19 mouse cellular contexts compared by ENCODE assay signal in the genomic region with DNA sequence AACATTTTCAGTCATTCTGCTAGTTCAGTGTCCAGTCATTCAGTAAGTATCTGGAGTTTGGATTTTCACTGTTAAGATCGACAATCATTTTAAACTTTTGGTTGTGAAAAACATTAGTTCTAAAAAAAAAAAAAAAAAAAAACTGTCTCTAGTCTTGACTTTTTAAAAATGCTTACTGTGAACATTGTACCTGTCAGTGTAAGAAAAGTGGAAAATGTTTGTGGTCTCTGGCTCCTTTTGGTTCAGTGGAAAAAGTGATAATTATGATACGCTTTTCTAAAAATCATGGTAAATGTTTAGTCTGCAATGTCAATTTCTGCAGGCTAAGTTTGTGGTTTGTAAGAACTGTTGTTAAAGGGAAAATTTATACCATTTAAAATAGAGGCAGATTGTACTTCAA.
DNase-seq lines count a peak whose midpoint lies in the region; ATAC-seq lines count a peak whose summit lies in the region.
"Had no signal": no experiment of that assay in that cellular context is flagged by ENCODE, and none has a peak within 500 bp of the region (broad histone marks: within the 10 kb centered on the region; RNA-seq: fewer than 3 reads in every experiment).

No protein-coding gene starts in this region.

- no peaks in the 10 kb centered on the region for H3K27me3 ChIP-seq in midbrain, embryonic 13.5 days
- H3K27me3 ChIP-seq: embryonic facial prominence, embryonic 12.5 days; forebrain, embryonic 13.5 days; forebrain, embryonic 15.5 days had no signal

- H3K36me3 ChIP-seq in midbrain, embryonic 13.5 days = peaks cover 15% of the 10 kb centered on the region
- H3K36me3 ChIP-seq: forebrain, embryonic 15.5 days had no signal

- H3K4me2 ChIP-seq in midbrain, embryonic 13.5 days (replicated peaks) = no peak overlapping the region
- H3K4me2 ChIP-seq: embryonic facial prominence, embryonic 12.5 days; forebrain, embryonic 13.5 days; forebrain, embryonic 15.5 days had no signal

- H3K9me3 ChIP-seq in midbrain, embryonic 13.5 days = no peaks in the 10 kb centered on the region
- H3K9me3 ChIP-seq: embryonic facial prominence, embryonic 10.5 days; embryonic facial prominence, embryonic 12.5 days; forebrain, embryonic 13.5 days; forebrain, embryonic 15.5 days; G1E had no signal

- DNase-seq in CD4-positive helper T cell, adult 2 months (ENCODE audit: low read depth, low spot score) = peak; percentile 73
- no peak for DNase-seq in right cerebral cortex, postnatal 4 days
- DNase-seq in MN1 (ENCODE audit: low spot score) = no peak
- DNase-seq in frontal cortex, adult 2 months (ENCODE audit: extremely low spot score in 1 of 2, low spot score in 1 of 2) = no peak
- DNase-seq: adrenal gland, adult 8-10 months; adrenal gland, postnatal 14 days; cerebellum, adult 11-12 months; cerebellum, adult 8-10 months; cerebellum, adult 9-11 months had no signal

- peaks cover 17% of the 10 kb centered on the region for H3K4me1 ChIP-seq in midbrain, embryonic 13.5 days (replicated peaks)
- H3K4me1 ChIP-seq: forebrain, embryonic 13.5 days had no signal

- ATAC-seq in CD4-positive, CD25-positive, alpha-beta regulatory T cell, adult 4 months = peak; percentile 61
- ATAC-seq in activated CD4-positive, CD25-positive, alpha-beta regulatory T cell, adult 4 months = peak; percentile 45
- peak; percentile 56 for ATAC-seq in inflammation-experienced regulatory T-cells, adult 6 months
- no peak for ATAC-seq in midbrain, embryonic 13.5 days

- H3K27ac ChIP-seq in midbrain, embryonic 13.5 days = no peak overlapping the region
- H3K27ac ChIP-seq: embryonic facial prominence, embryonic 10.5 days; embryonic facial prominence, embryonic 12.5 days; forebrain, embryonic 13.5 days; forebrain, embryonic 15.5 days had no signal

- WGBS in midbrain, embryonic 13.5 days = over 99% methylated on average over 2 of the region's 2 CpGs

- no peak overlapping the region for H3K9ac ChIP-seq in midbrain, embryonic 13.5 days (replicated peaks)
- H3K9ac ChIP-seq: embryonic facial prominence, embryonic 12.5 days; forebrain, embryonic 13.5 days; forebrain, embryonic 15.5 days; forebrain, postnatal 0 days had no signal

- no peak overlapping the region for H3K4me3 ChIP-seq in midbrain, embryonic 13.5 days (replicated peaks)
- H3K4me3 ChIP-seq: embryonic facial prominence, embryonic 10.5 days; embryonic facial prominence, embryonic 12.5 days; forebrain, embryonic 13.5 days; forebrain, embryonic 15.5 days had no signal
